Mouse (Mus musculus) neural tube, embryonic 15.5 days (tissue): ENCODE results near the gene Ssbp3. TPM values are rescaled to one million over a fixed set of nuclear protein-coding genes. Genes with fewer than 3 reads are reported as not detected.

Source experiments
- ATAC-seq: fragments of 200-750 bp; cut with Nextera tagmentation; 2 replicates; pipeline ENCODE4 v1.8.0; 2017; ENCODE audit warnings: mild to moderate bottlenecking, moderate TSS enrichment, moderate library complexity; ENCODE audit not compliant: low FRiP score
- H3K27ac ChIP-seq: fragments of 300-500 bp; sonication (generic); replicated peaks from 2 replicates; pipeline ENCODE4 v1.5.1; 2015; ENCODE audit warnings: mild to moderate bottlenecking, inconsistent platforms
- H3K27me3 ChIP-seq: fragments of 300-500 bp; sonication (generic); replicated peaks from 2 replicates; pipeline ENCODE4 v1.6.1; 2015; ENCODE audit warnings: inconsistent platforms
- H3K36me3 ChIP-seq: fragments of 300-500 bp; sonication (generic); 2 replicates; pipeline ENCODE4 v1.6.1; 2015; ENCODE audit warnings: inconsistent platforms
- H3K4me1 ChIP-seq: fragments of 300-500 bp; sonication (generic); 2 replicates; pipeline ENCODE4 v1.6.1; 2015; ENCODE audit warnings: inconsistent platforms
- H3K4me2 ChIP-seq: fragments of 300-500 bp; sonication (generic); 2 replicates; pipeline ENCODE4 v1.6.1; 2015; ENCODE audit warnings: inconsistent platforms, mild to moderate bottlenecking, moderate library complexity
- H3K4me3 ChIP-seq: fragments of 300-500 bp; sonication (generic); replicated peaks from 2 replicates; pipeline ENCODE4 v1.5.1; 2015; ENCODE audit warnings: mild to moderate bottlenecking, inconsistent platforms
- H3K9ac ChIP-seq: fragments of 300-500 bp; sonication (generic); replicated peaks from 2 replicates; pipeline ENCODE4 v1.6.1; 2015; ENCODE audit warnings: mild to moderate bottlenecking, inconsistent platforms
- H3K9me3 ChIP-seq: fragments of 300-500 bp; sonication (generic); replicated peaks from 2 replicates; pipeline ENCODE4 v1.6.1; 2016; ENCODE audit warnings: inconsistent platforms
- WGBS: fragments of 180-500 bp; shearing (Covaris S2); methylation state at CpG from one replicate; pipeline ENCODE4 v1.1.7; 2015; ENCODE audit warnings: mixed read lengths; 5-methylcytosine and 5-hydroxymethylcytosine counted together
- polyA plus RNA-seq: library from polyadenylated mRNA; unstranded; fragments of >200 nt; fragmentation: Nextera tagmentation; extraction: Ambion mirVana; gene quantifications from 2 replicates; pipeline ENCODE4 v1.2.1, GENCODE M21; 2015

Ssbp3 gene
- polyA plus RNA-seq, 1 experiment from 2014 or later = 118 TPM

DNA sequence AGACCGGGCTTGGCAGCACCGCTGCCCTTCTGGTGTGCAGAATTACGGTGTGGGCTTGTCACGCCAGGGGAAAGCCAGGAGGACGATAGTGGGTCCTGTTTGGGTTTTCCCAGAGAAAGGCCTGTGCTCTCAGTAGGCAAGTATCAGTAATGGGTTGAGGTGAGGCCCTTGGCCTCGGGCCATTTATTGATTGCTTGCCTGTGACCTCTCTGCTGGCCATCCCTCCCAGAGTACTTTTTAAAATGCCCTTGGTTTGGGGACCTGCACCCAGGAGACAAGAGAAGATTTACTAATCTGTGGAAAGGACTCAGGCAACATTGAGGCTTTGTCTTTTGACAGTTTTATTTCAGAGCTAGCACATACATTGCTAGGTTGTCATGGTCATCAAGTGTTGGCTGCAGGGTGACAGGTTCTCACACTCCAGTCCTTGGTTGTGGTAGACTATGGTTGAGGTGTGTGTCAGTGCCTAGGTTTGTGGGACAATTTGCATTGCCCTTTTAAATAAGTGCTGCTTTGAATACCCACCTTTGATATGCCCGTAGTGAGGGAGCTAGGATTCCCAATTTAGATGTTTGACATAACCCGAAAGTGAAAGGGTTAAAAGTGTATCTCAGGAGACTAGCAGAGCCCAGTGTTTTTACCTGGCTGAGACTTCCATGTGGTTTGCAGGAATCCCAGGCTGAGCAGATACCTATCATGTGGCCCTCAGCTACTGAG, 28.2 kb downstream of the Ssbp3 start:
- 35% methylated on average over 8 of the region's 8 CpGs for WGBS
- no peak for ATAC-seq
- Histone ChIP-seq H3K36me3 (no peaks in the 10 kb centered on the region), H3K4me1 (peaks cover 95% of the 10 kb centered on the region), H3K4me3 (no peak overlapping the region), H3K4me2 (no peak overlapping the region), H3K27me3 (no peaks in the 10 kb centered on the region), H3K9ac (no peak overlapping the region; the same call in 1 of the 2 replicates), H3K27ac (peak overlapping the region; percentile 56; the same call in 1 of the 2 replicates), H3K9me3 (no peaks in the 10 kb centered on the region)

DNA sequence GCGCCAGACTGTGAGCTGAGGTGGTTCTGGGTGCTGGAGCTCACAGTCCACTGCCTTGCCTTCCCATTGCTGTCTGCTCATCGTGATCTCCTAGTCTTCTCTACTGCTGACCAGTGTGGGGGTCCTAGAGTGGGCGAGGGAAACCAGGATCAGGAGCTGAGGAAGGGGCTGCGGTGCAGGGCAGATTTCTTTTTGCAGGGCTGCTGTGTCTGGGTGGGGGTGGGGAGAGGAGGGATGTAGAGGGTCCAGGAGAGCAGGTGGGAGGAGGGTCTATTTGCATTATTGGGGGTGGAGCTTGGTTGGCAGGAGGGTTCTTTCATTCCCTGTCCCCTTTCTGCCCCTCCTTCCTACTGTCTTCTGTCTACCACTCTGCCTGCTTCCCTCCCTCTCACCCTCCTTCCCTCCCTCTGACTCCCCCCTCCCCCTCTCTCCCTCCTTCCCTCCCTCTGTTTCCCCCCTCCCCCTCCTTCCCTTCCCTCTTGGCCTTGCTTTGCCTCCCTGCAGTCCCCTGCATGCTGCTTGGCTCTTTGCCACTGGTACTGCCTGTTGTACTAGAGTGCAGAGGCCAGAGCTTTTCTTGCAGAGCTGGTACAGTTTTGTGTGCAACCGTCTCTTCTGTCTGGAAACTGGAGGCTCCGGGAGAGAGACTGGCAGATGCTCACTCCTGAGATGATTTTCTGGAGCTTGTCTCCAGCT, 28.9 kb downstream of the Ssbp3 start:
- Histone ChIP-seq H3K4me2 (0 out of 2 replicates have a peak overlapping the region, but pooled peaks have one; percentile 1), H3K9ac (no peak overlapping the region; the same call in 1 of the 2 replicates)

GRCm38 (mm10) chr4:106939919-106940227, 29.4 kb downstream of the Ssbp3 start:
- no peaks in the 10 kb centered on the region for H3K36me3 ChIP-seq
- ATAC-seq = no peak
- peak overlapping the region; percentile 67 for H3K27ac ChIP-seq
- WGBS = 20% methylated on average over 4 of the region's 4 CpGs
- no peak overlapping the region for H3K4me3 ChIP-seq
- 0 out of 2 replicates have a peak overlapping the region, but pooled peaks have one; percentile 1 for H3K4me2 ChIP-seq
- H3K4me1 ChIP-seq = peaks cover 96% of the 10 kb centered on the region
- no peaks in the 10 kb centered on the region for H3K27me3 ChIP-seq
- H3K9ac ChIP-seq = no peak overlapping the region
- H3K9me3 ChIP-seq = no peaks in the 10 kb centered on the region

More for the DNA sequence above, 28.9 kb downstream of the Ssbp3 start:
- H3K4me3 ChIP-seq = no peak overlapping the region
- peak; percentile 58 for ATAC-seq
- H3K4me1 ChIP-seq = peaks cover 96% of the 10 kb centered on the region
- no peaks in the 10 kb centered on the region for H3K36me3 ChIP-seq
- WGBS = 10% methylated on average over 6 of the region's 6 CpGs
- no peaks in the 10 kb centered on the region for H3K9me3 ChIP-seq
- H3K27me3 ChIP-seq = no peaks in the 10 kb centered on the region
- H3K27ac ChIP-seq = peak overlapping the region; percentile 67

DNA sequence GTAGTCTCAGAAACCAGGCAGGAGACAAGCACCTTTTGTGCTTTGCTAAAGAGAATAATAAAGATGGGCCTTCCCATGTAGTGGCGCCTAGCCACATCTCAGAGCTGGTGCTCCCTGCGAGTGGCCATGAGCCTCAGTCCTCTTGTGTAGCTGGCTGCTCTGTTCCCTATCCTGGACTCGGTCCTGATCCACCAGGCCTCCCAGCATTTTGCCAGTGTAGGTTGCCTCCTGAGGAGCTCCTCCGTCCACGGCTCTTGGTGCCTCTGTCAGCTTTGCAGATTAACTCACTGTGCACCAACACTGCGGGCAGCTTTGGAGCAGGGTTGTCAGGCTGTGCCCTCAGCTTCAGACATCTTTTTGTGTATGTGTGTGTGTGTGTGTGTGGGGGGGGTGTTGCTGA, 30.4 kb downstream of the Ssbp3 start:
- Histone ChIP-seq H3K27ac (no peak overlapping the region), H3K4me3 (no peak overlapping the region), H3K9ac (0 out of 2 replicates have a peak overlapping the region, but pooled peaks have one; percentile 3), H3K36me3 (no peaks in the 10 kb centered on the region), H3K9me3 (no peaks in the 10 kb centered on the region), H3K4me2 (no peak overlapping the region), H3K27me3 (no peaks in the 10 kb centered on the region), H3K4me1 (peaks cover 96% of the 10 kb centered on the region)
- no peak for ATAC-seq
- WGBS = 56% methylated on average over 6 of the region's 6 CpGs

DNA sequence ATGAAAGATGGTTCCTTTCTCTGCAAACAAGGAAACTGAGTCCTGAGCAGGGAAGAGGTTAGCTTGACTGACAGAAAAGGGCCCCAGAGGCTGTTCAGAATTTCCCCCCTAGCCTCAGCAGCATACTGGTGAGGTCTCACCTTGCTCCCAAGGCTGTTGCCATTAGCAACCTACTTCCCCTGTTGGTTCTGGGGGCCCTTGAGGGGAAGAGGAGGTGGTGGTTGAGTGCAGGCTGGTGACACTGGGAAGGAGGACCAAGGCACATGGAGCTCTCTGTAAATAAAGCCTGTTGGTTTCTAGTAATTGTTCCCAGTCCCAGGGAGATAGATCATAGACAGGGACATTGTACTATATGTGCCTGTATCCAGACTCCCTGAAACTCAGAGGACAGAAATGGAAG, 31.0 kb downstream of the Ssbp3 start:
- no peak overlapping the region for H3K4me3 ChIP-seq
- H3K27me3 ChIP-seq = no peaks in the 10 kb centered on the region
- H3K9ac ChIP-seq = no peak overlapping the region
- no peak overlapping the region for H3K4me2 ChIP-seq
- no peaks in the 10 kb centered on the region for H3K9me3 ChIP-seq
- H3K36me3 ChIP-seq = no peaks in the 10 kb centered on the region
- H3K27ac ChIP-seq = no peak overlapping the region
- peaks cover 92% of the 10 kb centered on the region for H3K4me1 ChIP-seq
- ATAC-seq = no peak

GRCm38 (mm10) chr4:106942491-106942890, 32.0 kb downstream of the Ssbp3 start:
- ATAC-seq = no peak
- Histone ChIP-seq H3K27me3 (no peaks in the 10 kb centered on the region), H3K36me3 (no peaks in the 10 kb centered on the region), H3K27ac (no peak overlapping the region), H3K4me2 (no peak overlapping the region), H3K4me3 (no peak overlapping the region), H3K4me1 (peaks cover 92% of the 10 kb centered on the region), H3K9ac (no peak overlapping the region), H3K9me3 (no peaks in the 10 kb centered on the region)
- 88% methylated on average over 4 of the region's 4 CpGs for WGBS

GRCm38 (mm10) chr4:106943627-106944026, 33.1 kb downstream of the Ssbp3 start:
- Histone ChIP-seq H3K9ac (no peak overlapping the region), H3K4me2 (no peak overlapping the region), H3K36me3 (no peaks in the 10 kb centered on the region), H3K27me3 (no peaks in the 10 kb centered on the region), H3K4me3 (no peak overlapping the region), H3K9me3 (no peaks in the 10 kb centered on the region), H3K4me1 (peaks cover 90% of the 10 kb centered on the region), H3K27ac (no peak overlapping the region)
- no peak for ATAC-seq
- 75% methylated on average over 2 of the region's 2 CpGs for WGBS

- H3K27me3 ChIP-seq = no peaks in the 10 kb centered on the region
- H3K27ac ChIP-seq = no peak overlapping the region
- H3K9me3 ChIP-seq = no peaks in the 10 kb centered on the region
- WGBS = 63% methylated on average over 3 of the region's 3 CpGs
- H3K4me1 ChIP-seq = peaks cover 90% of the 10 kb centered on the region
- no peak overlapping the region for H3K4me2 ChIP-seq
- no peak for ATAC-seq
- H3K36me3 ChIP-seq = no peaks in the 10 kb centered on the region
- H3K4me3 ChIP-seq = no peak overlapping the region
- no peak overlapping the region for H3K9ac ChIP-seq
These were observed 34.4 kb downstream of the Ssbp3 start for GRCm38 (mm10) chr4:106944898-106945297.

DNA sequence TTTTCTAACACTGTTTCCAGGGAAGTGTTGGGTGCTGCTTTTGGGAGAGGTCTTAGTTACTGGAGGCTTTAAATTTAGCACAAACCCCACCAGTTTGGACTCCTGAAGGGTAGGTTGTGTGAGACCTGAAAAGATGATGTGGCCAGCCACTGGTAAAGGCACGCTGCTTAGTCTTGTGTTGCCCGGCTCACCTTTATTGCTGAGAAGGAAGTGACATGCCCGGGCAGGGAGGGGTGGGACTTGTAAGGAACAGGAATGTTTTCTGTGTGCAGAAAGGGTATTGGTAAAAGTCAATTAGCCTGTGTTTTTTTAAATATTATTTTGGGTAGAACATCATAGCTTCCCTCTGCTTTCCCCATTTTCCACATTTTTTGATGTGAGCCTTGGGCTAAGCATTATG, 37.2 kb downstream of the Ssbp3 start:
- no peaks in the 10 kb centered on the region for H3K27me3 ChIP-seq
- H3K36me3 ChIP-seq = no peaks in the 10 kb centered on the region
- H3K4me2 ChIP-seq = no peak overlapping the region
- no peaks in the 10 kb centered on the region for H3K9me3 ChIP-seq
- WGBS = 82% methylated on average over 3 of the region's 3 CpGs
- H3K4me3 ChIP-seq = no peak overlapping the region
- peaks cover 79% of the 10 kb centered on the region for H3K4me1 ChIP-seq
- ATAC-seq = no peak
- no peak overlapping the region for H3K9ac ChIP-seq
- H3K27ac ChIP-seq = no peak overlapping the region

DNA sequence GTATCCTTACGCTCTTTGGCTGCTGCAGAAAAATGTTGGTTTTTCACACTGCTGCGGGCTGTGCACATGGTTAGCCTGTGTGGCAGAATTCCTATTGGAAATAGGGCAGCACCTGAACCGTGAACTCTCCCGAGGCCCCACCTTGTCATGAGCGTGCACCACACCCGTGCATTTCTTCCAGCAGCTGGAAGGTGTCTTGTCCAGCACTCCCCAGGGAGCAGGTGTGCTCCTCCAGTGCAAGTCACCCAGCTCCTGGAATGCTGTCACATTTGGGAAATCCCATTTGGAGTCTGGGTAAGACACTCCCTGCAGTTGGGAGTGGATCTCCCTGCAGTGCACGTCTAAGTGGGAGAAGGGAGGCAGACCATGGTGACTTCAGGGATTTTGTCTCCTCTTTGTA, 38.0 kb downstream of the Ssbp3 start:
- Histone ChIP-seq H3K4me1 (peaks cover 79% of the 10 kb centered on the region), H3K9me3 (no peaks in the 10 kb centered on the region), H3K4me2 (no peak overlapping the region), H3K27ac (no peak overlapping the region), H3K27me3 (no peaks in the 10 kb centered on the region), H3K4me3 (no peak overlapping the region), H3K36me3 (no peaks in the 10 kb centered on the region), H3K9ac (no peak overlapping the region)
- 73% methylated on average over 7 of the region's 7 CpGs for WGBS
- no peak for ATAC-seq

- Histone ChIP-seq H3K27me3 (no peaks in the 10 kb centered on the region), H3K4me1 (peaks cover 80% of the 10 kb centered on the region), H3K4me3 (no peak overlapping the region), H3K36me3 (no peaks in the 10 kb centered on the region), H3K27ac (no peak overlapping the region), H3K4me2 (no peak overlapping the region), H3K9ac (no peak overlapping the region), H3K9me3 (no peaks in the 10 kb centered on the region)
- no peak for ATAC-seq
- 57% methylated on average over 6 of the region's 6 CpGs for WGBS
These were observed 38.7 kb downstream of the Ssbp3 start for GRCm38 (mm10) chr4:106949200-106949599.

DNA sequence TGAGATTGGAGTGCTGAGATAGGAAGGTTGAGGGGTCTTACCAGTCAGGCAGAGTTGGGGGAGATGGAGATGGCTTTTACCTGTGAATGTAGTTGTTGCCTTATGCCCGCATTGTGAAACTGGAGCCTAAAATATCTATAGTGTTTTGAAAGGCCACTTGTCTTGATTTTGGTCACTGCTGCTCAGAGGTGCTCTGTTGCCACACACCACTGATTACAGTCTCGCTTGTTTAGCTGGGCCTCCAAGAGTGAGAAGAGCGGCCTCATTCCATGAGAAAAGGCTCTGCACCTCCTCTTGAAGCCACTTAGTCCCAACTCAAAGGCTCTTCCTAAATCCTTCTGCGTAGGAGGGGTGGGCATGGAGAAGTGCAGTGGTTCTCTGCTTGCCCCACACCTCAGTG, 40.3 kb downstream of the Ssbp3 start:
- 80% methylated on average over 4 of the region's 4 CpGs for WGBS
- no peak overlapping the region for H3K27ac ChIP-seq
- peaks cover 79% of the 10 kb centered on the region for H3K4me1 ChIP-seq

More for the DNA sequence above, 40.3 kb downstream of the Ssbp3 start:
- H3K27me3 ChIP-seq = no peaks in the 10 kb centered on the region
- no peaks in the 10 kb centered on the region for H3K36me3 ChIP-seq
- H3K4me3 ChIP-seq = no peak overlapping the region
- no peaks in the 10 kb centered on the region for H3K9me3 ChIP-seq
- H3K4me2 ChIP-seq = no peak overlapping the region
- no peak for ATAC-seq
- H3K9ac ChIP-seq = no peak overlapping the region
